Mouse (Mus musculus) erythroblast, embryonic 14.5 days (primary cell): ENCODE data around the gene Rrp12.

ENCODE experiments used
- GATA1 ChIP-seq: IDR thresholded peaks from 2 replicates; pipeline ENCODE4 v1.6.1; 2012; ENCODE audit warnings: low read length, inconsistent platforms, mixed read lengths
- TAL1 ChIP-seq: IDR thresholded peaks from 3 replicates; pipeline ENCODE4 v1.6.1; 2012; ENCODE audit warnings: low read length, inconsistent platforms, mixed read lengths

- TF ChIP-seq GATA1: peak; percentile 49; the same call in 1 of the 2 replicates
- TF ChIP-seq TAL1: no peak; the same call in 2 of the 3 replicates
Observed at GRCm38 (mm10) chr19:41835816-41836215, 60.2 kb downstream of the Rrp12 start.
